8 mouse cellular contexts compared by ENCODE assay signal in the genomic region with DNA sequence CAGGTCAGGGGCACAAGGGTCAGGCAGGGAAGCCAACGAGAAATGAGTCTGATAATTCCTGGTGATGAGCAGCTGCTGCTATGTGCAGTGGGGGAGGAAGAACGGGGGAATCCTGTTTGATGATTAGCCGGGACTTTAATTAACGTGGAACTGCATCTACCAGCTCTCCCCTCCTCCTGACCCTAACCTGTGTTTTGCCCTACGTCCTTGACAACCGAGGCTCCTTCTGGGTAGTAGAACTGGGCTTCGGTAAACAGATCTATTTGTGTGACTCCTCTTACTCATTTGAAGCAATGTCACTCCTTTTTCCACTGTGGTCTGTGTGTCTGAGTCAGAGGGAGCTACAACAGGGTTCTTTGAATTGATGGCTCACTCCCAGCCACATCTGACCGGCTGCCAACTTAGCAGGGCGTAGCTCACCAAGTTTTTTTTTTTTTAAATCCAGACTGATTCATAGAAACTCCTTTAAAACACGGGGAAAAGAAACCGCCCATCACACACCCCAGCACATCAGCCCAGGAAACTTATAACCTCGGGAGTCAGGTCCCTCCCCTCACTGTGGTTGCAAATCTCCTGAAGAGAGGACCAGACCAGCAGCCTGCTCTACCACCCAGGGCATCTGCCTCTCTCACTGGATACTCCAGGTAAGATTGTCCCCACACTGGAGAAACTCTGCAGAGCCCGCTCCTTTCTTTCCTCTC. TPM values are rescaled to one million over a fixed set of nuclear protein-coding genes. Genes with fewer than 3 reads are reported as not detected.
DNase-seq lines count a peak whose midpoint lies in the region; ATAC-seq lines count a peak whose summit lies in the region.

Gene Emp1, plus strand, starts transcription at position 87 of the 701 bp plus-strand sequence.

- DNase-seq in liver, embryonic 11.5 days (ENCODE audit: low spot score): no peak
- no peak for DNase-seq in embryonic facial prominence, embryonic 10.5 days (ENCODE audit: low spot score)
- DNase-seq in heart, adult 9 months (ENCODE audit: low spot score in 2 of 2): peak; percentile 91 to 92
- peak; percentile 80 for DNase-seq in kidney, adult 18-20 months
- DNase-seq in naive thymus-derived CD4-positive, alpha-beta T cell, adult 2 months (ENCODE audit: low read depth): peak; percentile 56
- DNase-seq in urinary bladder, adult 2 months (ENCODE audit: low spot score): peak; percentile 38

- H3K27ac ChIP-seq in liver, embryonic 12.5 days: no peak within 1 kb of the TSS
- no peak within 1 kb of the TSS for H3K27ac ChIP-seq in liver, embryonic 11.5 days (ENCODE audit: low read depth, low read length)
- H3K27ac ChIP-seq in embryonic facial prominence, embryonic 10.5 days (replicated peaks): peak within 1 kb of the TSS; percentile 65
- H3K27ac ChIP-seq in liver, embryonic 15.5 days (replicated peaks): no peak within 1 kb of the TSS

- no peak for ATAC-seq in liver, embryonic 12.5 days
- no peak for ATAC-seq in liver, embryonic 11.5 days (replicated peaks; ENCODE audit: low FRiP score)
- no peak for ATAC-seq in liver, embryonic 15.5 days (ENCODE audit: insufficient read depth)

- H3K9ac ChIP-seq in liver, embryonic 12.5 days: no peak within 1 kb of the TSS
- H3K9ac ChIP-seq in liver, embryonic 11.5 days (ENCODE audit: low read depth, low read length): no peak within 1 kb of the TSS
- H3K9ac ChIP-seq in liver, embryonic 15.5 days: no peak within 1 kb of the TSS

- H3K9me3 ChIP-seq in liver, embryonic 12.5 days (replicated peaks): no peaks in the 10 kb centered on the region
- H3K9me3 ChIP-seq in liver, embryonic 11.5 days (ENCODE audit: control insufficient read depth, low read length): no peaks in the 10 kb centered on the region
- H3K9me3 ChIP-seq in embryonic facial prominence, embryonic 10.5 days: no peaks in the 10 kb centered on the region
- H3K9me3 ChIP-seq in liver, embryonic 15.5 days (replicated peaks): no peaks in the 10 kb centered on the region

- H3K4me3 ChIP-seq in liver, embryonic 12.5 days: 0 out of 2 replicates have a peak within 1 kb of the TSS, but pooled peaks have one; percentile 3
- H3K4me3 ChIP-seq in liver, embryonic 11.5 days (ENCODE audit: low read depth, low read length): no peak within 1 kb of the TSS
- peak within 1 kb of the TSS; percentile 17; the same call in 1 of the 2 replicates for H3K4me3 ChIP-seq in embryonic facial prominence, embryonic 10.5 days
- H3K4me3 ChIP-seq in liver, embryonic 15.5 days (replicated peaks): 0 out of 2 replicates have a peak within 1 kb of the TSS, but pooled peaks have one; percentile 0

- 35% methylated on average over 13 of the region's 13 CpGs for WGBS in liver, embryonic 12.5 days (ENCODE audit: insufficient replicate concordance)
- 40% methylated on average over 13 of the region's 13 CpGs for WGBS in liver, embryonic 11.5 days
- 51% methylated on average over 13 of the region's 13 CpGs for WGBS in embryonic facial prominence, embryonic 10.5 days
- WGBS in liver, embryonic 15.5 days (ENCODE audit: insufficient replicate concordance): 38% methylated on average over 13 of the region's 13 CpGs

- no peak within 1 kb of the TSS for H3K4me2 ChIP-seq in liver, embryonic 12.5 days
- no peak within 1 kb of the TSS for H3K4me2 ChIP-seq in liver, embryonic 11.5 days
- no peak within 1 kb of the TSS for H3K4me2 ChIP-seq in liver, embryonic 15.5 days

- no peaks in the 10 kb centered on the region for H3K4me1 ChIP-seq in liver, embryonic 12.5 days
- H3K4me1 ChIP-seq in liver, embryonic 11.5 days (replicated peaks; ENCODE audit: control insufficient read depth, insufficient read depth, low read length): 0 out of 2 replicates have a peak, but pooled peaks cover 2% of the 10 kb centered on the region
- peaks cover 43% of the 10 kb centered on the region for H3K4me1 ChIP-seq in embryonic facial prominence, embryonic 10.5 days
- 0 out of 2 replicates have a peak, but pooled peaks cover 5% of the 10 kb centered on the region for H3K4me1 ChIP-seq in liver, embryonic 15.5 days (replicated peaks)

- H3K36me3 ChIP-seq in liver, embryonic 12.5 days: no peaks in the 10 kb centered on the region
- no peaks in the 10 kb centered on the region for H3K36me3 ChIP-seq in liver, embryonic 11.5 days (ENCODE audit: control insufficient read depth, insufficient read depth, low read length)
- H3K36me3 ChIP-seq in embryonic facial prominence, embryonic 10.5 days (replicated peaks): no peaks in the 10 kb centered on the region
- no peaks in the 10 kb centered on the region for H3K36me3 ChIP-seq in liver, embryonic 15.5 days (replicated peaks)

- H3K27me3 ChIP-seq in liver, embryonic 12.5 days (replicated peaks): peaks cover 6% of the 10 kb centered on the region
- H3K27me3 ChIP-seq in liver, embryonic 11.5 days (replicated peaks; ENCODE audit: control insufficient read depth, insufficient read depth, low read length): no peaks in the 10 kb centered on the region
- H3K27me3 ChIP-seq in embryonic facial prominence, embryonic 10.5 days (replicated peaks; ENCODE audit: low read depth, poor library complexity, severe bottlenecking): no peaks in the 10 kb centered on the region
- H3K27me3 ChIP-seq in liver, embryonic 15.5 days: no peaks in the 10 kb centered on the region

RNA-seq across cellular contexts. Expression of gene Emp1, which starts in this region (rescaled TPM):
- polyA plus RNA-seq in liver, embryonic 12.5 days (2016; fragmentation: Nextera tagmentation; extraction: Ambion mirVana): 0.74 and 0.99 TPM in 2 replicates
- 0.81 and 1.5 TPM in 2 replicates for polyA plus RNA-seq in liver, embryonic 11.5 days (2014; fragmentation: Nextera tagmentation; extraction: Ambion mirVana)
- polyA plus RNA-seq in embryonic facial prominence, embryonic 10.5 days (2016; fragmentation: Nextera tagmentation; extraction: Ambion mirVana): 4.3 and 7.7 TPM in 2 replicates
- polyA plus RNA-seq in liver, embryonic 15.5 days (2015; fragmentation: Nextera tagmentation; extraction: Ambion mirVana): 2.1 and 2.5 TPM in 2 replicates
- polyA plus RNA-seq in urinary bladder, adult 2 months (2012; rRNA removed): 102 and 112 TPM in 2 replicates

Comparison
In these comparisons a context has a peak if more than half of its experiments do, and no peak if none do; other contexts are left out.
1. RNA of gene Emp1 (polyA plus RNA-seq): 102 to 112 TPM in urinary bladder, adult 2 months; 4.3 to 7.7 TPM in embryonic facial prominence, embryonic 10.5 days, 2.1 to 2.5 TPM in liver, embryonic 15.5 days, 0.81 to 1.5 TPM in liver, embryonic 11.5 days and 0.74 to 0.99 TPM in liver, embryonic 12.5 days; every median in the first group is over 10 times any median in the second.
2. DNase-seq: peak in heart, adult 9 months (2 of 2), kidney, adult 18-20 months (single experiment), naive thymus-derived CD4-positive, alpha-beta T cell, adult 2 months (single experiment) and urinary bladder, adult 2 months (single experiment); none in liver, embryonic 11.5 days (single experiment) and embryonic facial prominence, embryonic 10.5 days (single experiment).